Mouse (Mus musculus): ENCODE data around the gene Zfp566. TPM values are rescaled to one million over a fixed set of nuclear protein-coding genes. Genes with fewer than 3 reads are reported as not detected.
A peak's percentile ranks its signal among the peaks of the same experiment; 100 is the strongest.
"Not testable (repeated sequence)": the region's sequence is repeated elsewhere in the genome, so short reads cannot be mapped to it uniquely, and the experiment has no call there.

The Zfp566 gene
- polyA plus RNA-seq (2012; ENCODE audit: insufficient read depth, insufficient read length, missing spikeins) = 1.6 and 2.8 TPM in 2 replicates

GRCm38 (mm10) chr7:30090092-30090969, at the start of gene Zfp566, which contains the start of gene Gm26920:
Gene Zfp566, minus strand, starts transcription at chr7:30090527.
Gene Gm26920, minus strand, starts transcription at chr7:30090410.
- Histone ChIP-seq H3K4me3 (ENCODE audit: insufficient read depth, low read length) (peak within 1 kb of the TSS; percentile 95), H3K27ac (ENCODE audit: insufficient read depth, low read depth, low read length) (peak within 1 kb of the TSS; percentile 34), H3K4me1 (ENCODE audit: control insufficient read depth, insufficient read depth, low read length) (peaks cover 10% of the 10 kb centered on the region)
- no peak; the same call in 1 of the 2 replicates for TF ChIP-seq POLR2A (IDR thresholded peaks at IDR 0.05; ENCODE audit: borderline replicate concordance, low read depth, low read length)
- TF ChIP-seq CTCF (IDR thresholded peaks at IDR 0.05; ENCODE audit: low read depth, low read length) = no peak

DNA sequence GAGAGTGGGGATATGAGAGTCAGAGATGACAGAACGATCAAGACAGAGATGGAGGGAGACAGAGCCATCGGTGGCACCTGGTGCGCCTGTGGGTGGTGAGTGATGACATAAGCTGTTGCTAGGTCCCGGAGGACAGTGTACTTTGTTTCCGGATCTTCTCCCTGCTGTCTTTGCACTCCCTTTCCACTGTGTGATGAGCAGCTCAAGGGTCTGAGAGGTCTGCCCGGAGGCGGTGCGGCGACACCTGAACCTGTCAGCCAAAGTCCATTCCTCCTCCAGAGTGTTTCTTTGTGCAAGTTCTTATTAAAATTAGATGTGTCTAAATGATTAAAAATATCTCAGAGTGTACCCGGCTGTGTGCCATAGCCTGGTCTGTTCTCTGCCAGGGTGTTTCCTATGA, 46.5 kb upstream of the Zfp566 start:
- Histone ChIP-seq H3K27ac (ENCODE audit: insufficient read depth, low read depth, low read length) (no peak overlapping the region), H3K4me3 (ENCODE audit: insufficient read depth, low read length) (no peak overlapping the region), H3K4me1 (ENCODE audit: control insufficient read depth, insufficient read depth, low read length) (no peaks in the 10 kb centered on the region)
- TF ChIP-seq POLR2A (IDR thresholded peaks at IDR 0.05; ENCODE audit: borderline replicate concordance, low read depth, low read length) (no peak), CTCF (IDR thresholded peaks at IDR 0.05; ENCODE audit: low read depth, low read length) (no peak)

- Histone ChIP-seq H3K4me3 (ENCODE audit: insufficient read depth, low read length) (no peak overlapping the region), H3K4me1 (ENCODE audit: control insufficient read depth, insufficient read depth, low read length) (no peaks in the 10 kb centered on the region), H3K27ac (ENCODE audit: insufficient read depth, low read depth, low read length) (no peak overlapping the region)
- TF ChIP-seq CTCF (IDR thresholded peaks at IDR 0.05; ENCODE audit: low read depth, low read length) = no peak
- TF ChIP-seq POLR2A (IDR thresholded peaks at IDR 0.05; ENCODE audit: borderline replicate concordance, low read depth, low read length) = no peak
Observed at GRCm38 (mm10) chr7:30132396-30132795, 42.1 kb upstream of the Zfp566 start.

DNA sequence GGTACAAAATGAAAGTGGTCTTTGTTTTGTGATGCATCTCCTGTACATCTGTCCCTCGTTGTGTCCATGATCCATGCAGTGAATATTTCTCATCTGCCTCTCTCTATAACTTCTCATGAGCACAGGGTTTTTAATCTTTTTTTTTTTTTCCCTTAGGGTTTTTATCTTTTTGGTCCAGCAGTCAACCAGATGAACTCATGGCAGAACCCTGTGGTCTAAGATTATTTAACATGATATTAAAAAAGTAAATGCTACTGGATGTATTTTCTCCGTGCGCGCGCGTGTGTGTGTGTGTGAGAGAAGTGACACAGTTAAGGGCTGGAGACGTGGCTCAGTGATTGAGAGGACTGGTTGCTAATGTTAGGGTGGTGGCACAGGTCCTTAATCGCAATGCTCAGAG, 39.6 kb upstream of the Zfp566 start:
- H3K4me3 ChIP-seq (ENCODE audit: insufficient read depth, low read length) = no peak overlapping the region
- H3K27ac ChIP-seq (ENCODE audit: insufficient read depth, low read depth, low read length) = no peak overlapping the region
- H3K4me1 ChIP-seq (ENCODE audit: control insufficient read depth, insufficient read depth, low read length) = no peaks in the 10 kb centered on the region
- no peak for TF ChIP-seq POLR2A (IDR thresholded peaks at IDR 0.05; ENCODE audit: borderline replicate concordance, low read depth, low read length)
- no peak for TF ChIP-seq CTCF (IDR thresholded peaks at IDR 0.05; ENCODE audit: low read depth, low read length)

- no peak for TF ChIP-seq POLR2A (IDR thresholded peaks at IDR 0.05; ENCODE audit: borderline replicate concordance, low read depth, low read length)
- TF ChIP-seq CTCF (IDR thresholded peaks at IDR 0.05; ENCODE audit: low read depth, low read length) = no peak
- H3K27ac ChIP-seq (ENCODE audit: insufficient read depth, low read depth, low read length) = peak overlapping the region; percentile 22
- peaks cover 7% of the 10 kb centered on the region; the same call in 1 of the 2 replicates for H3K4me1 ChIP-seq (ENCODE audit: control insufficient read depth, insufficient read depth, low read length)
- H3K4me3 ChIP-seq (ENCODE audit: insufficient read depth, low read length) = peak overlapping the region; percentile 89
Observed at GRCm38 (mm10) chr7:30122188-30122530, 31.8 kb upstream of the Zfp566 start.

- peak within 1 kb of the TSS; percentile 89 for H3K4me3 ChIP-seq (ENCODE audit: insufficient read depth, low read length)
- TF ChIP-seq POLR2A (IDR thresholded peaks at IDR 0.05; ENCODE audit: borderline replicate concordance, low read depth, low read length) (no peak), CTCF (IDR thresholded peaks at IDR 0.05; ENCODE audit: low read depth, low read length) (no peak)
- peaks cover 7% of the 10 kb centered on the region; the same call in 1 of the 2 replicates for H3K4me1 ChIP-seq (ENCODE audit: control insufficient read depth, insufficient read depth, low read length)
- peak within 1 kb of the TSS; percentile 58 for H3K27ac ChIP-seq (ENCODE audit: insufficient read depth, low read depth, low read length)
Observed at GRCm38 (mm10) chr7:30121308-30122187, 31.2 kb upstream of the Zfp566 start, which contains the start of gene Zfp382. Gene Zfp382, plus strand, starts transcription at chr7:30121942.

- H3K4me1 ChIP-seq (ENCODE audit: control insufficient read depth, insufficient read depth, low read length); H3K4me3 ChIP-seq (ENCODE audit: insufficient read depth, low read length): not testable (repeated sequence)
Observed at GRCm38 (mm10) chr7:30117935-30118334, 27.6 kb upstream of the Zfp566 start.

DNA sequence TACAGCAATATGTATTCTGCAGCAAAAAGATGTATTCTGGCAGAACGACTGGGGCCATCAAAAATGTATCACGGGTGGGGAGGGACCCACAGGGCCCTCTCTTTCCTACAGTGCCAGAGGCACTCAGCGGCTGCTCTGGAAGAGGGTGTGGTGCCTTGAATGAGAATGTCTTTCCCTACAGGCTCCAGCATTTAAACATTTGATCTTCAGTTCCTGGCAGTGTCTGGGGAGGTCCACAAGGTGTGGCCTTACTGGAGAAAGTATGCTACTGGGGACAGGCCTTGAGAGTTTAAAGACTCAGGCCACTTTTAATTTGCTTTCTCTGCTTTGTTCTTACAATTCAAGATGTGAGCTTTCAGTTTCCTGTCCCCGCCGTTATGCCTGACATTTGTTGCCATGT, 25.7 kb upstream of the Zfp566 start:
- TF ChIP-seq CTCF (IDR thresholded peaks at IDR 0.05; ENCODE audit: low read depth, low read length) (no peak), POLR2A (IDR thresholded peaks at IDR 0.05; ENCODE audit: borderline replicate concordance, low read depth, low read length) (no peak)
- Histone ChIP-seq H3K27ac (ENCODE audit: insufficient read depth, low read depth, low read length) (no peak overlapping the region), H3K4me1 (ENCODE audit: control insufficient read depth, insufficient read depth, low read length) (peaks cover 2% of the 10 kb centered on the region; the same call in 1 of the 2 replicates), H3K4me3 (ENCODE audit: insufficient read depth, low read length) (no peak overlapping the region)

More at GRCm38 (mm10) chr7:30117935-30118334, 27.6 kb upstream of the Zfp566 start:
- H3K27ac ChIP-seq (ENCODE audit: insufficient read depth, low read depth, low read length) = not testable (repeated sequence)

GRCm38 (mm10) chr7:30099297-30099696, 9.0 kb upstream of the Zfp566 start:
- no peak overlapping the region for H3K4me3 ChIP-seq (ENCODE audit: insufficient read depth, low read length)

More at GRCm38 (mm10) chr7:30099297-30099696, 9.0 kb upstream of the Zfp566 start:
- TF ChIP-seq CTCF (IDR thresholded peaks at IDR 0.05; ENCODE audit: low read depth, low read length) = no peak
- no peak for TF ChIP-seq POLR2A (IDR thresholded peaks at IDR 0.05; ENCODE audit: borderline replicate concordance, low read depth, low read length)
- H3K4me1 ChIP-seq (ENCODE audit: control insufficient read depth, insufficient read depth, low read length) = peaks cover 4% of the 10 kb centered on the region
- no peak overlapping the region for H3K27ac ChIP-seq (ENCODE audit: insufficient read depth, low read depth, low read length)

Measured in bone marrow macrophage, adult 2 months (primary cell).